Mouse (Mus musculus): Measurements from ENCODE around the gene Map4k3.
A peak's percentile ranks its signal among the peaks of the same experiment; 100 is the strongest.
"Not testable (repeated sequence)": the region's sequence is repeated elsewhere in the genome, so short reads cannot be mapped to it uniquely, and the experiment has no call there.

Gene Map4k3

GRCm38 (mm10) chr17:80728062-80728858, at the start of gene Map4k3:
TSS of gene Map4k3 (minus strand) at chr17:80728485.
- no peak for DNase-seq (ENCODE audit: low read depth, low spot score)

DNA sequence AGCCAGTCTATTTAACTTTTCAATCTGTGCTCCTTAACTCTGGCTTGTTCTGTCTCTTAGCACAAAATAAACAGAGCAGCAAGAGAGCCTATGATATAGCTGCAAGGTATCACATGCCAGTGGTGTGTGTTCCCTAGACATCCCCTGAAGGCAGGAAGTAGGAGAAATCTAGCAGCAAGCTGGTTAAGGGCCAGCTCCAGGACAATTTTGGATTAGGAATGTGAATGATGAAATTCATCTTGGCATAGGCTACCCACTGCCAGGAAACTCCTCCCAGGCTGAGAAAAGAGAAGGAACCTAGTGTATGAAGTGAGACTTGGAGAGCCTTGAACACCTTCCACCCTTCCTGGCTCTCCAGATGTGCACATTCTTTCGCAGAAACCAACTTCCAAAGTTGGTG, 49.3 kb upstream of the Map4k3 start:
- DNase-seq (ENCODE audit: low read depth, low spot score), result no peak

DNA sequence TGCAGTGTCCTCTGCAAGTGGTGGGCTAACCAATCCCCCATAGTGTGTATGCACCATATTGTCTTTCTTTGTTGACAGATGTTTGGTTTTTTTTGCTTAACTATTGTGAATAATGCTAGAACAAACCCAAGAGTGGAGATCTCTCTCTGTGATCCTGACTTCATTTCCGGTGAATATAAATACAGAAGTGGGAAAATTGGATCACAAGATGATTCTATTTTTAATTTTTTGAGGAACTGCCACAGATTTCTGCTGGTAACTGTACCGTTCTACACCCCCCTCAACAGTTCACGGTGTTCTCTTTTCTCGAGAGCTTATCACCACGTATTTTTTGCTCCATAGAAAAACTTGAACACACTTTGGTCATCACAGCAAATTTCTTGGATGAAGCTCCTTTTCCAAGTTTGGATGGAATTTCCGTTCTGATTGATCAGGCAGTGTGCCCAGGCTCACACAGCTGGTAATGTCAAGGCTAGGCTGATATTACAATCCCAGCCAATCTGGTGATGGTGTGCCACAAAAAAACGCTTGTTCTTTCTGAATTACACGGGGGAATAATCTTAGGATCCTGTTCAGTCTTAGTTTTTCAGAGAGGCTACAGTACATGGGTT, 47.0 kb upstream of the Map4k3 start:
- peak; percentile 70 for DNase-seq (ENCODE audit: low read depth, low spot score)

DNA sequence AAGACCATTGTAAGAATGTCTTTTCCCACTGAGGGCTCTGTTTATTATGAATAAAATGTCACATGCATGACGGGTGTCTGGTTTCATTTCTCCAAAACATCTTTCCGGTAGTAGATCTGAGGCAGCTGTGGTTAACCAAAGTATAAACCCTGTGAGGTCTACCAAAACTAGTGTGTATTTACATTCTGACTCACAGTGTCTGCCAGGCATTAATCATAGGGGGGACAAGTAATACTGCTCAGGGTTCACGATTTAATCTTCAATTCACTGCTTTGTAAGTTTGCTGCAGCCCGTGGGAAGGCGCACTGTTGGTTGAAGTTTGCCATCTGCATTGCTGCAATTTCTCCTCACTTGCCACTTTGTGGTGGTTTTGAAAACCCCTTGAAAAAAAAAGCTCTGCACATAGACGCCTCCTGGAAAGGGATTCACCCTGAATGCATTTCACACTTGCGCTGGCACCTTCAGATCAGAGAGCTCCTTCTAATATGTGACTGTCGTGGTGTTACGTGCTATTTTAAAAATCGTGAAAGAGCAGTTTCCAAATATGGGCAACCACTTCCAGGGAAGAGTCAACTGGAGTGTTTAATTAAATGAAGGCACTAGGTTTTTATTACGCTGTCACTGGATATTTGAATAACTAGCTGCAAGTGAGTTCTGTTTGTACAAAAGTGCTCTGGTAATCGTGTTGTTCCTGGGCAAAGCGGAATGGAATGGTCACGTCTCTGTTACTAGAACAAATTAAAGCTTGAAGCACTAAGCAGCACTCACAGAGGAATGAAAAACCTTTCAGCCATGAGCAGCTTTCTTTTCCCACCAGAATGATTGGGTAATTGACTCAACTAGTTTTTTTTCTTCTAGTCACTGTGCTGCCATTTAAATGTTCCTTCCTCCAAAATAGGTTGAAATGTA, 44.5 kb upstream of the Map4k3 start:
- DNase-seq (ENCODE audit: low read depth, low spot score), result no peak

DNA sequence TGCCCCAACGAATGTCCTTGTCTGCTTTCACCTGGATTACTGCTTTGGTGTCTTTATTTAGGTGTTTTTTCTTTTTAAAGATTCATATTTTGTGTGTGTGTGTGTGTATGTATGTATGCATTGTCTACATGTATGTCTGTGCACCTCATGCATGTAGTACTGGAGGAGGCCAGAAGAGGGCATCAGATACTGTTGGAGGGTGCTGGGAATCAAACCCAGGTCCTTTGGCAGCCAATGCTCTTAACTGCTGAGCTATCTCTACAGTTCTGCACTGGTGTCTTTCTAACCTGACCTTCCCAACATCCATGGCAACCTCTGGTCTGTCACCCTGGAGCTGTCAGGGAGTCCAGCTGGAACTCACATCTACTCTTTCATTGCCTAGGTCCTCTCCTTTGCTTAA, 41.8 kb upstream of the Map4k3 start:
- DNase-seq (ENCODE audit: low read depth, low spot score), result no peak

- DNase-seq (ENCODE audit: low read depth, low spot score), result no peak
Measured at GRCm38 (mm10) chr17:80765204-80765603, 36.9 kb upstream of the Map4k3 start.

GRCm38 (mm10) chr17:80763065-80763681, 34.9 kb upstream of the Map4k3 start:
- no peak for DNase-seq (ENCODE audit: low read depth, low spot score)

DNA sequence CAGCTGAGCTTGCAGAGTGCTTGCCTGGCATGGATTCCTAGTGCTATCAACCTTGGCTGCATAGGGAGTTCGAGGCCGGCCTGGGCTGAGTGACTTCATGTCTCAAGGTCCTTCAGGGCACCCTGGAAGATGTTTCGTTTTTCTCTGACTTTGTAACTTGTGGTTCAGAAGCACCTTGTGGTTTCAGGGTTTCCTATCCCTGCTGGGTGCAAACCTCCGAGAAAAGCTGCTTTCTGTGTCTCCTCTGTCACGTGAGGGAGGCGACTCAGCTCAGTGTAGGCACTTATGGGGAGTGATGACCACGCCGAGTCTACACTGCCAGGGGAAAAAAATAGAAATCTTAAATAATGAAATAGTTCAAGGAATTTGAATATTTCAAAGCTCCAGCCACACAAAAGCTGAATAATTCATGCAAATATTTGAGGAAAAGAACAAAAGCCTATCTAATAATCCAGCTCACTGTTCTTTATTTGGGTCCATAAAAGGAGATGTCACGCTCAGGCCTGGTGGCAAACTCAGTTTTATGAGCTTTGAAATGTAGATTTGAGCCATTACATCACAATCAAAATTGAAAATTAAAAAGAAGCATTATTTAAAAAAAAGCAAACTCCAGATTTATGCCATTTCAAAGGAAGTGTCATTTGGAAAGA, 34.2 kb upstream of the Map4k3 start:
- DNase-seq (ENCODE audit: low read depth, low spot score), result no peak

GRCm38 (mm10) chr17:80761191-80761590, 32.9 kb upstream of the Map4k3 start:
- not testable (repeated sequence) for DNase-seq (ENCODE audit: low read depth, low spot score)

DNA sequence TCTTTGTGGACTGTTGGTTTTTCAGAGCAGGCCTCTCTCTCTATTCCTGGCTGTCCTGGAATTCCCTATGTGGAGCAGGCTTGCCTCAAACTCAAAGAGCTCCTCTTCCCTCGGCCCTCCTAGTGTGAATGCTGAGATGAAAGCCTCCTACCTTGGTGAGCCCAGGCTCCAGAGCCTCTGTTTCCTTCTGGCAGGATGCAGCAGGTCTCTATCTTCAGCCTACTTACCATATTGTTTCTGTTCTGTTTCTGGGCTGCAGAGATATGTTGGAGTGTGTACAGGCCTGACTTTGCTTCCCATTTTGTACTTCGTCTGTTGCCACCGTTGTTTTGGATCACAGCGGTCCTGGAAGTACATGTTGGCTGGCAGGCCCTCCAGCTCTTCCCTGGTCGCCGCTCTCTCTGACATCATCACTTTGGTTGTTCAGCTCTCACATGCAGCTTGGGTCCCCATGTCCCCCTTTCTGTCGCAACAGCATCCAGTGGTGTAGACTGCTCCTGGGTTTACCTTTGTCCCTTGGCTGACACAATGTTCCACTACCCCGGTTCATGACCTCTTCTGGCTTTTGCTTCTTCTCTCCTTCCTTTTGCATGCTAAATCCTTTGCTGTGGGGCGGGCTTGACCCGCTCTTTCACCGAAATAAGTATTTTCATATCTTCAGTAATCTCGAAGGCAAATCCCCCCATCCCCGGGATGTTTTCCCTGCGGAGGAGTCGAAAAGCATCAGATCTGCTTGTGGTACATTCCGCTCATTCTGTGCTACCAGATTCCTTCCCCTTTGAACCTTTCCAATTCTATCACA, 32.3 kb upstream of the Map4k3 start:
- DNase-seq (ENCODE audit: low read depth, low spot score), result peak; percentile 77

GRCm38 (mm10) chr17:80756043-80756442, 27.8 kb upstream of the Map4k3 start:
- no peak for DNase-seq (ENCODE audit: low read depth, low spot score)

- DNase-seq (ENCODE audit: low read depth, low spot score), result no peak
Measured at GRCm38 (mm10) chr17:80755076-80755871, 27.0 kb upstream of the Map4k3 start.

GRCm38 (mm10) chr17:80754589-80754988, 26.3 kb upstream of the Map4k3 start:
- no peak for DNase-seq (ENCODE audit: low read depth, low spot score)

- DNase-seq (ENCODE audit: low read depth, low spot score), result no peak
Measured at GRCm38 (mm10) chr17:80752466-80752865, 24.2 kb upstream of the Map4k3 start.

GRCm38 (mm10) chr17:80739421-80739820, 11.1 kb upstream of the Map4k3 start:
- DNase-seq (ENCODE audit: low read depth, low spot score), result no peak

GRCm38 (mm10) chr17:80734700-80735099, 6.4 kb upstream of the Map4k3 start:
- DNase-seq (ENCODE audit: low read depth, low spot score), result no peak

GRCm38 (mm10) chr17:80733121-80733800, 5.0 kb upstream of the Map4k3 start:
- DNase-seq (ENCODE audit: low read depth, low spot score), result no peak

DNA sequence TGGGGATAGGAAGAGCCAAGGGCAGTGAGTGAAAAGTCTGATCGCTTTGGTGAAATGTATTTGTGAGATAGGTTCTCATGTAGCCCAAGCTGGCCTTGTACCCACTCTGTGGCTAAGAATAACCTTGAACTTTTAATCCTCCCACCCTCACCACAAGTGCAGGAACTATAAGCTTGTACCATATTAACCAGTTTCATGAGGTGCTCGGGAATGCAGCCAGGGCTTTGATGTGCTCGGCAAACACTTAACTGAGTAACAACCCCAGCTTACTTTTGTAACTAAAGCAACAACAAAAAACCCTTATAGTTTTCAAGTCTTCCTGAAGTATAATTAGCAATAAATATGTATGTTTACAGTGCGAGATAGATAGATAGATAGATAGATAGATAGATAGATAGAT, 4.0 kb upstream of the Map4k3 start:
- no peak for DNase-seq (ENCODE audit: low read depth, low spot score)

- DNase-seq (ENCODE audit: low read depth, low spot score), result not testable (repeated sequence)
Measured at GRCm38 (mm10) chr17:80730283-80730682, 2.0 kb upstream of the Map4k3 start.

Measured in telencephalon, adult 2 months (tissue).